Mouse (Mus musculus): Measurements from ENCODE around the gene Pola1. TPM values are rescaled to one million over a fixed set of nuclear protein-coding genes. Genes with fewer than 3 reads are reported as not detected.

Gene Pola1
- polyA plus RNA-seq, 1 experiment: 4.5 TPM

DNA sequence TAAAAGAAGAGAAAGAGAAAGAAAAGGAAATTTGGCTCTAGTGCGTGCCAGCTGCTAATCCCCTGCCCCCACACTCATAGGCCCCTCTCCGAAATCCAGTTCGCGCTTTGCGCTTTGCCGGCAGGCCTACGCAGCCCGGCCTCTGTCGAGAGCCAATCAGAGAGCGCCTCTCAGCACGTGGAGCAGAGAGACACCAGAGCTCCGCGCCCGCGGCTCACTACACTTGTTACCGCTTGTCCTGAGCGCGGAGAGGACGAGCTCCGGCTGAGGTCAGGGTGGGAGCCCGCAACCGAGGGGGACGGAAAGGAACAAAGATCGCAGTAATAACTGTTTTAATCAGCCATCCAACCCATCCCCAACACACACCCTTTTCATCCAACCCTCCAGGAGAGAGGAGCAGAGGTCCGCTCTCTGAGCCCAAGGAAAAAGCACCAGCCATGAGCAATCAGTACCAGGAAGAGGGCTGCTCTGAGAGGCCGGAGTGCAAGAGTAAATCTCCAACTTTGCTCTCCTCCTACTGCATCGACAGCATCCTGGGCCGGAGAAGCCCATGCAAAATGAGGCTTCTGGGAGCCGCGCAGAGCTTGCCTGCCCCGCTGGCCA lies 345.6 kb downstream of the Pola1 start, which contains the start of gene Arx:
Gene Arx, plus strand, starts transcription at position 155 of the 603 bp plus-strand sequence.
- no peak within 1 kb of the TSS for H3K27ac ChIP-seq (replicated peaks; ENCODE audit: low read depth, low read length)
- no peaks in the 10 kb centered on the region; the same call in 1 of the 2 replicates for H3K4me1 ChIP-seq (ENCODE audit: control insufficient read depth, insufficient read depth, insufficient read length, low read length)
- H3K4me3 ChIP-seq (ENCODE audit: insufficient read depth, low read depth, low read length): no peak within 1 kb of the TSS

- Histone ChIP-seq H3K4me1 (ENCODE audit: control insufficient read depth, insufficient read depth, insufficient read length, low read length) (no peaks in the 10 kb centered on the region; the same call in 1 of the 2 replicates), H3K4me3 (ENCODE audit: insufficient read depth, low read depth, low read length) (no peak overlapping the region), H3K27ac (replicated peaks; ENCODE audit: low read depth, low read length) (no peak overlapping the region)
These were observed 346.9 kb downstream of the Pola1 start for GRCm38 (mm10) chrX:93285091-93285490.

DNA sequence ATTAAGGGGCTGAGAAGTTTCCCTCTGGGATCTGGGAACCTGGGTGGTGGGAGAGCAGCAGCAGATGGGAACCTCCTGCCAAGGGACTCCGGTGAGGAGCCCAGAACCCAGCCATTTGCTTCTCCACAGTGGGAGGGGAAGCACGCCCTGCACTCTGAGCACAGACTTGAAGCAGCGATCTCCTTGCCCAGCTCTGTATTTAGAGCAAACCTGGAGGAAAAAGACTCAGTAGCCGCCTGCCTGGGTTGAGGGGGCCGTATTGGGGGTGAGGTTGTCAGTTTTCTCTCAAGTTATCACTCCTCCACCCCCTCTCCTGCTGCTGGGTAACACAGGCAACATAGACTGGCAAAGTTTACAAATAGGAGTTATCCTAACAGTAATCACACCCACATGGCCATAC lies 350.2 kb downstream of the Pola1 start:
- H3K27ac ChIP-seq (replicated peaks; ENCODE audit: low read depth, low read length): no peak overlapping the region
- no peak overlapping the region for H3K4me3 ChIP-seq (ENCODE audit: insufficient read depth, low read depth, low read length)
- H3K4me1 ChIP-seq (ENCODE audit: control insufficient read depth, insufficient read depth, insufficient read length, low read length): no peaks in the 10 kb centered on the region; the same call in 1 of the 2 replicates

DNA sequence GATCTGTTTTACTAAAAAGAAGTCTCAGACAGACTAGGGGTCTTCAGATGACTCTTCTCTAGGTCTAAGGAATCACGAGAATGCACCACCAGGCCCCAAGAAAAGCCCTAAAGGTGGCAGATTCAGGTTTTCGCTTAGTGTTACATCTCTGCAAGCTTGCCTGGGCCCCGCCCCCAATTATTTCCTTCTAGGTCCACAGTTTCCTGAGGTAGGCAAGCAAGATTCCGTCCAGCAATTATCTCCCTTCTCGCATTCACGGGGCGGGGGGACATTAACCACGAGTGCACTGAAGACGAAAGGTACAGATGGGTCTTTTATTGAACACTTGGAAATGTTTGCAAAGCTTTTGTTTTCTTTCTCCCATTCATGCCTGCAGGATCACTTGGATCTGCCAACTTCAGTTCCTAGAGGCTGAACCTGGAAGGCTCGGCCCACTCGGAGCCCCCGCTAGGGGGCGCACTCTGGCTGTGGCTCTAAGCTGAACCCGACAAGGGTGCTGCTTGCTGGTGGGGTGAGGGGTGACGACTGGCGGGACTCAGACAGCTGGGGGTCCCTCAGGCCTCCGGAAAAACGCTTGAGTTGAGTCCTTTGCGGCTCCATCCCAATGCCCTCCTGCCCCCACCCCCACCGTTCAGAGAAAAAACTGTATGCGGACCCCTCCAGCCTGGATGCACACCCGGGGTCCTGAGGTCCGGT lies 350.8 kb downstream of the Pola1 start:
- H3K27ac ChIP-seq (replicated peaks; ENCODE audit: low read depth, low read length): no peak overlapping the region
- no peak overlapping the region for H3K4me3 ChIP-seq (ENCODE audit: insufficient read depth, low read depth, low read length)
- H3K4me1 ChIP-seq (ENCODE audit: control insufficient read depth, insufficient read depth, insufficient read length, low read length): no peaks in the 10 kb centered on the region; the same call in 1 of the 2 replicates

GRCm38 (mm10) chrX:93279940-93280339 lies 352.0 kb downstream of the Pola1 start:
- no peak overlapping the region for H3K27ac ChIP-seq (replicated peaks; ENCODE audit: low read depth, low read length)
- H3K4me3 ChIP-seq (ENCODE audit: insufficient read depth, low read depth, low read length): no peak overlapping the region
- no peaks in the 10 kb centered on the region; the same call in 1 of the 2 replicates for H3K4me1 ChIP-seq (ENCODE audit: control insufficient read depth, insufficient read depth, insufficient read length, low read length)

- H3K27ac ChIP-seq (replicated peaks; ENCODE audit: low read depth, low read length): no peak overlapping the region
- no peaks in the 10 kb centered on the region for H3K4me1 ChIP-seq (ENCODE audit: control insufficient read depth, insufficient read depth, insufficient read length, low read length)
- no peak overlapping the region for H3K4me3 ChIP-seq (ENCODE audit: insufficient read depth, low read depth, low read length)
These were observed 356.3 kb downstream of the Pola1 start for GRCm38 (mm10) chrX:93275689-93276088.

Other genes starting within 250 kb of the Pola1 start
- gene Pcyt1b, start 22.7 kb upstream of the Pola1 start, polyA plus RNA-seq (2012; ENCODE audit: insufficient read depth, insufficient read length, missing spikeins): 0.28 TPM in 1 of 2 replicates, not detected in the other
- gene Pdk3, start 200.0 kb upstream of the Pola1 start, polyA plus RNA-seq (2012; ENCODE audit: insufficient read depth, insufficient read length, missing spikeins): 1.9 and 2.3 TPM in 2 replicates

Data from brown adipose tissue, adult 24 weeks (tissue).